Mouse (Mus musculus): ENCODE measurements around the gene Gkap1. TPM values are rescaled to one million over a fixed set of nuclear protein-coding genes. Genes with fewer than 3 reads are reported as not detected.

The Gkap1 gene
- total and polyA plus RNA-seq, 3 experiments: 26.7 to 34.1 TPM; not detected in 1

GRCm38 (mm10) chr13:58280528-58280927, 5.0 kb upstream of the Gkap1 start:
- Histone ChIP-seq H3K79me2 (ENCODE audit: control insufficient read depth, insufficient read depth, low read length, poor library complexity) (no peaks in the 10 kb centered on the region), H3K9ac (ENCODE audit: control insufficient read depth, low read depth, low read length, poor library complexity, severe bottlenecking) (no peak overlapping the region), H3K4me1 (ENCODE audit: control insufficient read depth in 1 of 2, insufficient read depth in 2 of 2, low read length in 2 of 2) (0 out of 4 replicates have a peak, but pooled peaks cover 0 to under 1% of the 10 kb centered on the region in 2 experiments), H3K4me3 (ENCODE audit: control insufficient read depth in 1 of 2, insufficient read depth in 1 of 2, low read depth in 2 of 2, low read length in 2 of 2) (no peak overlapping the region), H3K9me3 (replicated peaks; ENCODE audit: insufficient read depth, low read length) (no peaks in the 10 kb centered on the region), H3K27ac (ENCODE audit: control insufficient read depth, low read depth, low read length) (no peak overlapping the region), H3K27me3 (ENCODE audit: control insufficient read depth in 1 of 2, insufficient read depth in 2 of 2, low read length in 2 of 2) (no peaks in the 10 kb centered on the region), H3K36me3 (ENCODE audit: control insufficient read depth in 1 of 2, insufficient read depth in 2 of 2, low read length in 2 of 2) (no peaks in the 10 kb centered on the region)
- TF ChIP-seq TBP (IDR thresholded peaks at IDR 0.05; ENCODE audit: low read depth, low read length): no peak
- DNase-seq (ENCODE audit: low read depth, low spot score): no peak

- H3K4me1 ChIP-seq (ENCODE audit: control insufficient read depth in 1 of 2, insufficient read depth in 2 of 2, low read length in 2 of 2): peaks cover 3 to 11% of the 10 kb centered on the region in 2 experiments; a peak in 2 of 4 replicates
- TF ChIP-seq POLR2A (IDR thresholded peaks at IDR 0.05; ENCODE audit: control insufficient read depth in 1 of 2, insufficient read depth in 1 of 2, low read depth in 1 of 2, low read length in 2 of 2, poor library complexity in 1 of 2) (no peak), ZMIZ1 (IDR thresholded peaks at IDR 0.05; ENCODE audit: low read depth, low read length) (no peak), HCFC1 (IDR thresholded peaks at IDR 0.05; ENCODE audit: low read depth, low read length) (no peak), MYB (IDR thresholded peaks at IDR 0.05; ENCODE audit: low read depth, low read length) (no peak), POLR2AphosphoS2 (IDR thresholded peaks at IDR 0.05; ENCODE audit: low read length) (no peak), USF2 (IDR thresholded peaks at IDR 0.05; ENCODE audit: borderline replicate concordance in 1 of 2, insufficient read depth in 1 of 2, low read depth in 1 of 2, low read length in 2 of 2) (no peak), KAT2A (conservative IDR thresholded peaks at IDR 0.05; ENCODE audit: low read depth, low read length) (no peak)
- DNase-seq (ENCODE audit: low read depth, low spot score): no peak
- H3K36me3 ChIP-seq (ENCODE audit: control insufficient read depth in 1 of 2, insufficient read depth in 2 of 2, low read length in 2 of 2): peaks cover 0 to 9% of the 10 kb centered on the region in 2 experiments; a peak in 1 of 4 replicates
- no peak overlapping the region for H3K4me3 ChIP-seq (ENCODE audit: control insufficient read depth in 1 of 2, insufficient read depth in 1 of 2, low read depth in 2 of 2, low read length in 2 of 2)
- H3K79me2 ChIP-seq (ENCODE audit: control insufficient read depth, insufficient read depth, low read length, poor library complexity): peaks cover 21% of the 10 kb centered on the region
- no peaks in the 10 kb centered on the region for H3K27me3 ChIP-seq (ENCODE audit: control insufficient read depth in 1 of 2, insufficient read depth in 2 of 2, low read length in 2 of 2)
- no peak overlapping the region for H3K27ac ChIP-seq (ENCODE audit: control insufficient read depth, low read depth, low read length)
- H3K9ac ChIP-seq (ENCODE audit: control insufficient read depth, low read depth, low read length, poor library complexity, severe bottlenecking): no peak overlapping the region
- H3K9me3 ChIP-seq (replicated peaks; ENCODE audit: insufficient read depth, low read length): no peaks in the 10 kb centered on the region
Measured at GRCm38 (mm10) chr13:58276256-58276655, 757 bp upstream of the Gkap1 start.

DNA sequence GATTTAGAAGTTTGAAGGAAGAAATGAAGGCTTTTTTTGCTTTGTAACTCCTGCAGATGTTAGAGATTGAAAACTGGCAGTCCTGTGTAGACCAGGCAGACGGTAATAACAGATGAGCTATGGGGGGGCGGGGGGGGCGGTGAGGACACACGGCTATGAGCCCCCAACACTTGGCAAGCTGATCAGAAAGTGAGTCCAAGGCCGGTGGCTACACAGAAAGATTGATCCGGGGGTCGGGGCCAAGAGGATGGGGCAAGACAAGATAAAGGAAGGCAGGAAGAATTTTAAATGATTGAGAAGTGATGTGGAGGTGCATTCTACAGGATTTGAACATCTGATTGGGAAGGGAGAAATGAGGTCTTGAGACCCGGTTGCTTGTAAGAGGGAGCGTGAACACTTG, 423 bp downstream of the Gkap1 start:
- no peak overlapping the region for H3K27ac ChIP-seq (ENCODE audit: control insufficient read depth, low read depth, low read length)
- peak overlapping the region; percentile 99 for H3K9ac ChIP-seq (ENCODE audit: control insufficient read depth, low read depth, low read length, poor library complexity, severe bottlenecking)
- H3K4me1 ChIP-seq (ENCODE audit: control insufficient read depth in 1 of 2, insufficient read depth in 2 of 2, low read length in 2 of 2): peaks cover 3 to 11% of the 10 kb centered on the region in 2 experiments; a peak in 2 of 4 replicates
- no peaks in the 10 kb centered on the region for H3K27me3 ChIP-seq (ENCODE audit: control insufficient read depth in 1 of 2, insufficient read depth in 2 of 2, low read length in 2 of 2)
- H3K79me2 ChIP-seq (ENCODE audit: control insufficient read depth, insufficient read depth, low read length, poor library complexity): peaks cover 21% of the 10 kb centered on the region
- H3K9me3 ChIP-seq (replicated peaks; ENCODE audit: insufficient read depth, low read length): no peaks in the 10 kb centered on the region
- peak overlapping the region; percentile 92 to 98 for H3K4me3 ChIP-seq (ENCODE audit: control insufficient read depth in 1 of 2, insufficient read depth in 1 of 2, low read depth in 2 of 2, low read length in 2 of 2)
- TF ChIP-seq NRF1 (IDR thresholded peaks at IDR 0.05; ENCODE audit: insufficient read depth, low read depth, low read length, poor library complexity, severe bottlenecking): no peak
- no peak for TF ChIP-seq TCF12 (IDR thresholded peaks at IDR 0.05; ENCODE audit: low read depth, low read length)
- no peak for TF ChIP-seq KAT2A (conservative IDR thresholded peaks at IDR 0.05; ENCODE audit: low read depth, low read length)
- TF ChIP-seq MXI1 (IDR thresholded peaks at IDR 0.05; ENCODE audit: low read depth, low read length): no peak
- no peak for TF ChIP-seq CTCF (IDR thresholded peaks at IDR 0.05 in 2 of 3, conservative IDR thresholded peaks at IDR 0.05 in 1 of 3; ENCODE audit: control insufficient read depth in 1 of 3, insufficient read depth in 1 of 3, low read depth in 2 of 3, low read length in 3 of 3, poor library complexity in 1 of 3, severe bottlenecking in 1 of 3)
- no peak for TF ChIP-seq RAD21 (IDR thresholded peaks at IDR 0.05; ENCODE audit: low read depth, low read length)
- no peak for TF ChIP-seq BHLHE40 (IDR thresholded peaks at IDR 0.05; ENCODE audit: borderline replicate concordance, low read depth, low read length)
- no peak for TF ChIP-seq GATA1 (IDR thresholded peaks at IDR 0.05; ENCODE audit: low read depth, low read length)
- TF ChIP-seq MYB (IDR thresholded peaks at IDR 0.05; ENCODE audit: low read depth, low read length): no peak
- no peak for TF ChIP-seq GABPA (IDR thresholded peaks at IDR 0.05; ENCODE audit: low read depth, low read length)
- TF ChIP-seq ELF1 (IDR thresholded peaks at IDR 0.05; ENCODE audit: low read depth, low read length): no peak
- no peak for TF ChIP-seq EP300 (IDR thresholded peaks at IDR 0.05; ENCODE audit: low read depth in 1 of 2, low read length in 2 of 2)
- peaks cover 0 to 9% of the 10 kb centered on the region in 2 experiments; a peak in 1 of 4 replicates for H3K36me3 ChIP-seq (ENCODE audit: control insufficient read depth in 1 of 2, insufficient read depth in 2 of 2, low read length in 2 of 2)
- no peak for DNase-seq (ENCODE audit: low read depth, low spot score)
